In genomic region chr3:126384657-126385438, GRCm38 (mm10) we compare ENCODE assay signal across 11 mouse cellular contexts. TPM values are rescaled to one million over a fixed set of nuclear protein-coding genes. Genes with fewer than 3 reads are reported as not detected.
DNase-seq lines count a peak whose midpoint lies in the region; ATAC-seq and TF ChIP-seq lines count a peak whose summit lies in the region.
"Had no signal": no experiment of that assay in that cellular context is flagged by ENCODE, and none has a peak within 500 bp of the region (broad histone marks: within the 10 kb centered on the region; RNA-seq: fewer than 3 reads in every experiment).

No protein-coding gene starts in this region.

- H3K27ac ChIP-seq in forebrain, embryonic 13.5 days: no peak overlapping the region; the same call in 1 of the 2 replicates
- no peak overlapping the region for H3K27ac ChIP-seq in forebrain, embryonic 10.5 days
- H3K27ac ChIP-seq in left cerebral cortex, adult 2 months: peak overlapping the region; percentile 47; the same call in 1 of the 2 replicates
- H3K27ac ChIP-seq in midbrain, embryonic 14.5 days (replicated peaks; ENCODE audit: low read depth, low read length): no peak overlapping the region
- H3K27ac ChIP-seq: liver, embryonic 13.5 days had no signal

- no peaks in the 10 kb centered on the region for H3K9me3 ChIP-seq in forebrain, embryonic 13.5 days (replicated peaks)
- H3K9me3 ChIP-seq in forebrain, embryonic 10.5 days: no peaks in the 10 kb centered on the region
- H3K9me3 ChIP-seq in midbrain, embryonic 14.5 days (ENCODE audit: control insufficient read depth, low read length): no peaks in the 10 kb centered on the region
- H3K9me3 ChIP-seq: liver, embryonic 13.5 days had no signal

- no peak overlapping the region for H3ac ChIP-seq in myocyte (ENCODE audit: control insufficient read depth, insufficient read length)

- no peak overlapping the region for H3K4me3 ChIP-seq in forebrain, embryonic 13.5 days
- H3K4me3 ChIP-seq in forebrain, embryonic 10.5 days: no peak overlapping the region
- no peak overlapping the region for H3K4me3 ChIP-seq in left cerebral cortex, adult 2 months
- peak overlapping the region; percentile 0 for H3K4me3 ChIP-seq in myocyte
- H3K4me3 ChIP-seq in midbrain, embryonic 14.5 days (replicated peaks; ENCODE audit: low read depth, low read length): no peak overlapping the region
- H3K4me3 ChIP-seq: liver, embryonic 13.5 days had no signal

- 56% methylated on average over 14 of the region's 14 CpGs for WGBS in forebrain, embryonic 13.5 days
- 85% methylated on average over 14 of the region's 14 CpGs for WGBS in forebrain, embryonic 10.5 days
- WGBS in midbrain, embryonic 14.5 days: 77% methylated on average over 14 of the region's 14 CpGs

- intact Hi-C loops in left cerebral cortex, adult 2 months (cut with DNase I): loop anchor here (1.0 to 2.0 kb wide), 2 partner anchors 16 to 22 kb away; partner anchors contain the start of gene Arsj
- intact Hi-C loops in left cerebral cortex, postnatal 36 days (cut with DNase I): no loop called here

- no peaks in the 10 kb centered on the region for H3K27me3 ChIP-seq in forebrain, embryonic 13.5 days
- no peaks in the 10 kb centered on the region for H3K27me3 ChIP-seq in forebrain, embryonic 10.5 days (ENCODE audit: poor library complexity, severe bottlenecking)
- no peaks in the 10 kb centered on the region for H3K27me3 ChIP-seq in myocyte (ENCODE audit: control insufficient read depth, insufficient read depth, insufficient read length)
- H3K27me3 ChIP-seq in midbrain, embryonic 14.5 days (ENCODE audit: control insufficient read depth, insufficient read depth, low read length): no peaks in the 10 kb centered on the region
- H3K27me3 ChIP-seq: liver, embryonic 13.5 days had no signal

- H3K4me2 ChIP-seq in forebrain, embryonic 13.5 days: no peak overlapping the region
- peak overlapping the region; percentile 99 for H3K4me2 ChIP-seq in myocyte (ENCODE audit: low read depth)
- H3K4me2 ChIP-seq in midbrain, embryonic 14.5 days (ENCODE audit: low read length): no peak overlapping the region
- H3K4me2 ChIP-seq: liver, embryonic 13.5 days had no signal

- no peak for DNase-seq in forebrain, embryonic 10.5 days (ENCODE audit: extremely low spot score, low spot score)
- no peak for DNase-seq in left cerebral cortex, adult 2 months (ENCODE audit: extremely low spot score in 1 of 2, low spot score in 2 of 2)
- no peak for DNase-seq in left cerebral cortex, postnatal 36 days (ENCODE audit: low spot score in 2 of 2)
- DNase-seq in adipocyte (ENCODE audit: low spot score): peak; percentile 59
- no peak for DNase-seq in midbrain, embryonic 14.5 days
- no peak for DNase-seq in embryo, embryonic 10.5 days (ENCODE audit: low spot score)
- DNase-seq: kidney, adult 11 months; liver, embryonic 13.5 days; right cerebral cortex, postnatal 4 days had no signal

- no peak overlapping the region for H3K9ac ChIP-seq in forebrain, embryonic 13.5 days
- H3K9ac ChIP-seq in midbrain, embryonic 14.5 days (replicated peaks; ENCODE audit: low read length): no peak overlapping the region
- H3K9ac ChIP-seq: liver, embryonic 13.5 days had no signal

- TF ChIP-seq POLR2A in myocyte (IDR thresholded peaks at IDR 0.05; ENCODE audit: insufficient read length, low read depth): peak; percentile 52

- TF ChIP-seq CTCF in left cerebral cortex, adult 2 months (IDR thresholded peaks at IDR 0.05): no peak

- peaks cover 15% of the 10 kb centered on the region; the same call in 1 of the 2 replicates for H3K4me1 ChIP-seq in forebrain, embryonic 13.5 days
- no peaks in the 10 kb centered on the region for H3K4me1 ChIP-seq in forebrain, embryonic 10.5 days
- H3K4me1 ChIP-seq in midbrain, embryonic 14.5 days (ENCODE audit: control insufficient read depth, insufficient read depth, low read length): no peaks in the 10 kb centered on the region
- H3K4me1 ChIP-seq: liver, embryonic 13.5 days had no signal

- no peaks in the 10 kb centered on the region for H3K36me3 ChIP-seq in forebrain, embryonic 13.5 days (ENCODE audit: poor library complexity, severe bottlenecking)
- no peaks in the 10 kb centered on the region for H3K36me3 ChIP-seq in forebrain, embryonic 10.5 days (replicated peaks)
- H3K36me3 ChIP-seq in myocyte (ENCODE audit: control insufficient read depth, insufficient read depth): peaks cover 4% of the 10 kb centered on the region
- H3K36me3 ChIP-seq in midbrain, embryonic 14.5 days (ENCODE audit: control insufficient read depth, insufficient read depth, low read length): no peaks in the 10 kb centered on the region
- H3K36me3 ChIP-seq: liver, embryonic 13.5 days had no signal

- no peaks in the 10 kb centered on the region for H3K79me2 ChIP-seq in myocyte (ENCODE audit: control insufficient read depth, insufficient read depth)

- ATAC-seq in forebrain, embryonic 13.5 days: peak; percentile 59
- ATAC-seq in midbrain, embryonic 14.5 days (ENCODE audit: low FRiP score, low TSS enrichment): no peak

TF ChIP-seq in myocyte, 11 proteins besides CTCF, POLR2A, EP300 and RAD21:
- no peak for TF ChIP-seq SRF (IDR thresholded peaks at IDR 0.05; ENCODE audit: control insufficient read depth, insufficient read length, low read depth)
- TF ChIP-seq REST (IDR thresholded peaks at IDR 0.05; ENCODE audit: insufficient read depth, insufficient read length): no peak
- TF ChIP-seq USF1 (IDR thresholded peaks at IDR 0.05; ENCODE audit: low read depth): no peak
- TF ChIP-seq MYOG (IDR thresholded peaks at IDR 0.05; ENCODE audit: control insufficient read depth in 1 of 3, insufficient read depth in 1 of 3, insufficient read length in 2 of 3, low read depth in 2 of 3): peak in 1 of 3 experiments; percentile 6
- TF ChIP-seq POLR2AphosphoS2 (IDR thresholded peaks at IDR 0.05; ENCODE audit: insufficient read length, low read depth): peak; percentile 53
- no peak for TF ChIP-seq CEBPB (IDR thresholded peaks at IDR 0.05; ENCODE audit: insufficient read depth, poor library complexity, severe bottlenecking)
- TF ChIP-seq TCF3 (IDR thresholded peaks at IDR 0.05; ENCODE audit: insufficient read length, low read depth): no peak
- no peak for TF ChIP-seq MYOD1 (IDR thresholded peaks at IDR 0.05; ENCODE audit: control insufficient read depth in 1 of 3, insufficient read length in 2 of 3, low read depth in 2 of 3)
TF ChIP-seq in myocyte: peak in this region for 2.

RNA-seq across cellular contexts. Expression of gene Arsj, which starts 21.4 kb away (rescaled TPM):
- 0.10 and 0.13 TPM in 2 replicates for polyA plus RNA-seq in forebrain, embryonic 13.5 days (2015; fragmentation: Nextera tagmentation; extraction: Ambion mirVana)
- 0.05 and 0.10 TPM in 2 replicates for polyA plus RNA-seq in forebrain, embryonic 10.5 days (2016; fragmentation: Nextera tagmentation; extraction: Ambion mirVana)
- total RNA-seq in left cerebral cortex, adult 2 months (2021): 1 to 10 TPM; 2.8 to 2.9 TPM
- total RNA-seq in left cerebral cortex, postnatal 36 days (2021): 1 to 10 TPM; 2.0 to 3.2 TPM
- 1.8 TPM for polyA plus RNA-seq in myocyte (2012; fragmentation: generic; extraction: Trizol)
- 0.16 and 0.37 TPM in 2 replicates for polyA plus RNA-seq in midbrain, embryonic 14.5 days (2014; fragmentation: Nextera tagmentation; extraction: Ambion mirVana)
- polyA plus RNA-seq: liver, embryonic 13.5 days had no signal
